Mouse (Mus musculus) MEL (cell line): ENCODE data around the gene Eif2ak4. TPM values are rescaled to one million over a fixed set of nuclear protein-coding genes. Genes with fewer than 3 reads are reported as not detected.

ENCODE experiments used
- DNase-seq: peaks from one replicate; pipeline ENCODE4 v3.0.0; 2011; ENCODE audit warnings: low read depth, low spot score
- H3K27ac ChIP-seq: 2 replicates; pipeline ENCODE4 v1.5.1; 2012; ENCODE audit warnings: low read depth, mild to moderate bottlenecking, control low read depth, low read length, moderate library complexity; ENCODE audit not compliant: control insufficient read depth
- H3K27me3 ChIP-seq, 2 experiments: fragments of 150-350 bp in 1 of 2; sonication (generic) in 1 of 2; 2 replicates each; pipeline ENCODE4 v1.6.1; 2012; ENCODE audit warnings: low read length in 2 of 2, mild to moderate bottlenecking in 2 of 2, improper control_type of control experiment in 1 of 2, moderate library complexity in 1 of 2; ENCODE audit not compliant: insufficient read depth in 2 of 2, control insufficient read depth in 1 of 2
- H3K36me3 ChIP-seq, 2 experiments: 2 replicates each; pipeline ENCODE4 v1.6.1; 2012 to 2014; ENCODE audit warnings: low read length in 2 of 2, improper control_type of control experiment in 1 of 2, inconsistent platforms in 1 of 2, mild to moderate bottlenecking in 1 of 2; ENCODE audit not compliant: insufficient read depth in 2 of 2, control insufficient read depth in 1 of 2
- H3K4me1 ChIP-seq, 2 experiments: fragments of 150-350 bp in 1 of 2; sonication (generic) in 1 of 2; 2 replicates each; pipeline ENCODE4 v1.6.1; 2012; ENCODE audit warnings: low read length in 2 of 2, improper control_type of control experiment in 1 of 2, mild to moderate bottlenecking in 1 of 2; ENCODE audit not compliant: insufficient read depth in 2 of 2, control insufficient read depth in 1 of 2
- H3K4me3 ChIP-seq, 2 experiments: fragments of 150-350 bp in 1 of 2; sonication (generic) in 1 of 2; 2 replicates each; pipeline ENCODE4 v1.5.1; 2012; ENCODE audit warnings: low read depth in 2 of 2, low read length in 2 of 2, mild to moderate bottlenecking in 2 of 2, moderate library complexity in 2 of 2, control low read depth in 1 of 2, improper control_type of control experiment in 1 of 2; ENCODE audit not compliant: control insufficient read depth in 1 of 2, insufficient read depth in 1 of 2
- H3K79me2 ChIP-seq: 2 replicates; pipeline ENCODE4 v1.6.1; 2012; ENCODE audit warnings: mild to moderate bottlenecking, low read length, moderate library complexity; ENCODE audit not compliant: control insufficient read depth, poor library complexity, insufficient read depth
- H3K9ac ChIP-seq: 2 replicates; pipeline ENCODE4 v1.6.1; 2012; ENCODE audit warnings: low read depth, mild to moderate bottlenecking, control low read depth, low read length, moderate library complexity; ENCODE audit not compliant: control insufficient read depth, poor library complexity, severe bottlenecking
- H3K9me3 ChIP-seq: fragments of 150-350 bp; sonication (generic); replicated peaks from 2 replicates; pipeline ENCODE4 v1.6.1; 2012; ENCODE audit warnings: mild to moderate bottlenecking, low read length, improper control_type of control experiment, moderate library complexity; ENCODE audit not compliant: insufficient read depth
- BHLHE40 ChIP-seq: IDR thresholded peaks from 2 replicates; pipeline ENCODE4 v1.6.1; 2012; ENCODE audit warnings: low read depth, mild to moderate bottlenecking, inconsistent platforms, low read length, improper control_type of control experiment, borderline replicate concordance
- CHD1 ChIP-seq: IDR thresholded peaks from 2 replicates; pipeline ENCODE4 v1.6.1; 2012; ENCODE audit warnings: low read depth, mild to moderate bottlenecking, inconsistent platforms, low read length, improper control_type of control experiment
- JUND ChIP-seq: IDR thresholded peaks from 2 replicates; pipeline ENCODE4 v1.6.1; 2011; ENCODE audit warnings: low read depth, mild to moderate bottlenecking, improper control_type of control experiment, low read length
- MAFK ChIP-seq: IDR thresholded peaks from 2 replicates; pipeline ENCODE4 v1.6.1; 2011; ENCODE audit warnings: low read depth, mild to moderate bottlenecking, low read length, improper control_type of control experiment, borderline replicate concordance
- MAX ChIP-seq: IDR thresholded peaks from 2 replicates; pipeline ENCODE4 v1.6.1; 2011; ENCODE audit warnings: low read length, improper control_type of control experiment
- MEF2A ChIP-seq: IDR thresholded peaks from 2 replicates; pipeline ENCODE4 v1.6.1; 2014; ENCODE audit warnings: low read depth, mild to moderate bottlenecking, inconsistent platforms, low read length, improper control_type of control experiment; ENCODE audit not compliant: poor library complexity, insufficient replicate concordance, severe bottlenecking; ENCODE audit errors: extremely low read depth
- SMC3 ChIP-seq: IDR thresholded peaks from 2 replicates; pipeline ENCODE4 v1.6.1; 2011; ENCODE audit warnings: low read depth, low read length, improper control_type of control experiment
- TBP ChIP-seq: IDR thresholded peaks from 2 replicates; pipeline ENCODE4 v1.8.0; 2011; ENCODE audit warnings: low read depth, low read length, improper control_type of control experiment
- UBTF ChIP-seq: IDR thresholded peaks from 2 replicates; pipeline ENCODE4 v1.6.1; 2012; ENCODE audit warnings: low read depth, mild to moderate bottlenecking, inconsistent platforms, low read length, improper control_type of control experiment, moderate library complexity, borderline replicate concordance; ENCODE audit not compliant: insufficient read depth
- USF1 ChIP-seq: IDR thresholded peaks from 2 replicates; pipeline ENCODE4 v1.6.1; 2014; ENCODE audit warnings: low read depth, mild to moderate bottlenecking, inconsistent platforms, low read length, improper control_type of control experiment, moderate library complexity
- polyA plus RNA-seq, 2 experiments: library from polyadenylated mRNA; stranded (reverse) in 1 of 2; unstranded in 1 of 2; fragments of >175 nt in 1 of 2; fragments of >200 nt in 1 of 2; gene quantifications; 2 replicates each; pipeline versions ENCODE4 v1.2.1 to v1.2.4; 2012; ENCODE audit warnings: low replicate concordance in 2 of 2, low read depth in 1 of 2; ENCODE audit not compliant: insufficient read length in 2 of 2, insufficient read depth in 1 of 2, missing spikeins in 1 of 2
- total RNA-seq: library from RNA; depleted of rRNA; stranded (reverse); fragments of 300-350 nt; gene quantifications from 2 replicates; pipeline ENCODE4 v1.2.3, GENCODE M21; 2012

The Eif2ak4 gene
- total and polyA plus RNA-seq, 3 experiments: 13.2 to 15.5 TPM; not detected in 1

- Histone ChIP-seq H3K4me3 (no peak overlapping the region), H3K36me3 (no peaks in the 10 kb centered on the region; a peak in 1 of 4 replicates), H3K27ac (no peak overlapping the region), H3K79me2 (no peaks in the 10 kb centered on the region), H3K9me3 (no peaks in the 10 kb centered on the region), H3K27me3 (no peaks in the 10 kb centered on the region), H3K9ac (no peak overlapping the region), H3K4me1 (no peaks in the 10 kb centered on the region)
- no peak for TF ChIP-seq MAX
- TF ChIP-seq TBP: no peak
- DNase-seq: no peak
Measured at GRCm38 (mm10) chr2:118457463-118458261, 69.2 kb downstream of the Eif2ak4 start.

- Histone ChIP-seq H3K9me3 (no peaks in the 10 kb centered on the region), H3K4me1 (no peaks in the 10 kb centered on the region), H3K36me3 (no peaks in the 10 kb centered on the region; a peak in 1 of 4 replicates), H3K79me2 (no peaks in the 10 kb centered on the region), H3K27ac (no peak overlapping the region), H3K9ac (no peak overlapping the region), H3K4me3 (no peak overlapping the region), H3K27me3 (no peaks in the 10 kb centered on the region)
- TF ChIP-seq CHD1 (no peak), UBTF (no peak)
- no peak for DNase-seq
Measured at GRCm38 (mm10) chr2:118461480-118462165, 73.2 kb downstream of the Eif2ak4 start.

- H3K36me3 ChIP-seq: no peaks in the 10 kb centered on the region; a peak in 1 of 4 replicates
- TF ChIP-seq BHLHE40: no peak
- TF ChIP-seq SMC3: no peak
Measured at GRCm38 (mm10) chr2:118463480-118463879, 75.1 kb downstream of the Eif2ak4 start.

GRCm38 (mm10) chr2:118464450-118464849 is 76.0 kb downstream of the Eif2ak4 start:
- Histone ChIP-seq H3K4me1 (no peaks in the 10 kb centered on the region), H3K79me2 (no peaks in the 10 kb centered on the region), H3K27me3 (no peaks in the 10 kb centered on the region), H3K9me3 (no peaks in the 10 kb centered on the region), H3K27ac (no peak overlapping the region), H3K36me3 (peaks cover 0 to 3% of the 10 kb centered on the region in 2 experiments; a peak in 1 of 4 replicates), H3K4me3 (no peak overlapping the region), H3K9ac (no peak overlapping the region)
- DNase-seq: no peak
- TF ChIP-seq JUND: no peak
- TF ChIP-seq MAFK: no peak
- TF ChIP-seq MEF2A: no peak
- TF ChIP-seq UBTF: no peak
- TF ChIP-seq USF1: no peak

More at GRCm38 (mm10) chr2:118463480-118463879, 75.1 kb downstream of the Eif2ak4 start:
- no peak overlapping the region for H3K27ac ChIP-seq
- no peak overlapping the region for H3K4me3 ChIP-seq
- DNase-seq: no peak
- no peaks in the 10 kb centered on the region for H3K4me1 ChIP-seq
- H3K79me2 ChIP-seq: no peaks in the 10 kb centered on the region
- H3K9me3 ChIP-seq: no peaks in the 10 kb centered on the region
- no peaks in the 10 kb centered on the region for H3K27me3 ChIP-seq
- H3K9ac ChIP-seq: no peak overlapping the region
